Mouse (Mus musculus) erythroblast, embryonic 14.5 days (primary cell): Measurements from ENCODE around the gene 6430571L13Rik.

ENCODE experiments used
- GATA1 ChIP-seq: IDR thresholded peaks from 2 replicates; pipeline ENCODE4 v1.6.1; 2012; ENCODE audit warnings: low read length, inconsistent platforms, mixed read lengths
- TAL1 ChIP-seq: IDR thresholded peaks from 3 replicates; pipeline ENCODE4 v1.6.1; 2012; ENCODE audit warnings: low read length, inconsistent platforms, mixed read lengths

- no peak for TF ChIP-seq TAL1
- TF ChIP-seq GATA1: no peak
Measured at GRCm38 (mm10) chr9:107309171-107309570, 31.2 kb upstream of the 6430571L13Rik start.
